ENCODE assay signal across 8 mouse cellular contexts in genomic region chr6:87621281-87621680, GRCm38 (mm10). TPM values are rescaled to one million over a fixed set of nuclear protein-coding genes. Genes with fewer than 3 reads are reported as not detected.
DNase-seq lines count a peak whose midpoint lies in the region; ATAC-seq lines count a peak whose summit lies in the region.

No protein-coding gene starts in this region.

- ATAC-seq in cerebellum, adult (ENCODE audit: insufficient number of reproducible peaks, low FRiP score, low TSS enrichment), result no peak

- DNase-seq in cerebellum, adult 11-12 months, result peak; percentile 6
- DNase-seq in right cerebral cortex, postnatal 4 days, result peak; percentile 19
- DNase-seq in right cerebral cortex, adult 2 months (ENCODE audit: low spot score in 2 of 2), result no peak
- DNase-seq in heart, postnatal 4 days, result peak; percentile 63
- peak; percentile 59 for DNase-seq in lung, postnatal 14 days
- DNase-seq in T-cell, adult 2 months (ENCODE audit: low spot score), result no peak
- no peak for DNase-seq in spleen, adult 18-20 months

RNA-seq across cellular contexts. Expression of gene Prokr1, which starts 30.7 kb away (rescaled TPM):
- total RNA-seq in heart, postnatal 4 days (2021), result 1 to 10 TPM in 1 of 2 experiments, under 1 TPM in 1; 0.88 to 1.1 TPM

RNA-seq across cellular contexts. Expression of gene Aplf, which starts 50.7 kb away (rescaled TPM):
- total RNA-seq in heart, postnatal 4 days (2021), result 1 to 10 TPM; 2.7 to 3.1 TPM

Comparison
In these comparisons a context has a peak if more than half of its experiments do, and no peak if none do; other contexts are left out.
1. DNase-seq: peak in cerebellum, adult 11-12 months (single experiment), right cerebral cortex, postnatal 4 days (single experiment), heart, postnatal 4 days (single experiment) and lung, postnatal 14 days (single experiment); none in right cerebral cortex, adult 2 months (0 of 2), T-cell, adult 2 months (single experiment) and spleen, adult 18-20 months (0 of 2).